Mouse (Mus musculus): ENCODE measurements around the gene Crybb1. TPM values are rescaled to one million over a fixed set of nuclear protein-coding genes. Genes with fewer than 3 reads are reported as not detected.

The Crybb1 gene
- polyA plus RNA-seq, 1 experiment, result 0.06 TPM

- Histone ChIP-seq H3K4me3 (ENCODE audit: insufficient read depth, poor library complexity, severe bottlenecking) (no peak overlapping the region), H3K27me3 (ENCODE audit: control insufficient read depth, insufficient read depth, insufficient read length) (no peaks in the 10 kb centered on the region), H3ac (ENCODE audit: control insufficient read depth, insufficient read length, low read depth) (no peak overlapping the region), H3K79me2 (ENCODE audit: control insufficient read depth, insufficient read depth) (peaks cover 100% of the 10 kb centered on the region), H3K36me3 (ENCODE audit: control insufficient read depth, insufficient read depth) (peaks cover 36% of the 10 kb centered on the region), H3K79me3 (ENCODE audit: low read depth) (peaks cover 95% of the 10 kb centered on the region)
- TF ChIP-seq CEBPB (IDR thresholded peaks at IDR 0.05; ENCODE audit: low read depth) (no peak), MAX (IDR thresholded peaks at IDR 0.05) (no peak), MYOG (IDR thresholded peaks at IDR 0.05; ENCODE audit: control insufficient read depth, extremely low read depth, insufficient read length) (no peak), MYOD1 (IDR thresholded peaks at IDR 0.05; ENCODE audit: control insufficient read depth, insufficient read length, low read depth) (no peak), CTCF (IDR thresholded peaks at IDR 0.05; ENCODE audit: control insufficient read depth, insufficient read depth, insufficient read length) (no peak), USF1 (IDR thresholded peaks at IDR 0.05; ENCODE audit: low read depth) (no peak), FOSL1 (IDR thresholded peaks at IDR 0.05; ENCODE audit: insufficient read depth, low read length, poor library complexity, severe bottlenecking) (no peak)
Observed at GRCm38 (mm10) chr5:112284203-112284582, 28.6 kb downstream of the Crybb1 start.

- TF ChIP-seq MAX (IDR thresholded peaks at IDR 0.05) (no peak), USF1 (IDR thresholded peaks at IDR 0.05; ENCODE audit: low read depth) (no peak), CTCF (IDR thresholded peaks at IDR 0.05; ENCODE audit: control insufficient read depth, insufficient read depth, insufficient read length) (no peak), FOSL1 (IDR thresholded peaks at IDR 0.05; ENCODE audit: insufficient read depth, low read length, poor library complexity, severe bottlenecking) (no peak), MYOD1 (IDR thresholded peaks at IDR 0.05; ENCODE audit: control insufficient read depth, insufficient read length, low read depth) (no peak), CEBPB (IDR thresholded peaks at IDR 0.05; ENCODE audit: low read depth) (no peak), MYOG (IDR thresholded peaks at IDR 0.05; ENCODE audit: control insufficient read depth, extremely low read depth, insufficient read length) (no peak)
- Histone ChIP-seq H3K79me2 (ENCODE audit: control insufficient read depth, insufficient read depth) (peaks cover 100% of the 10 kb centered on the region), H3K79me3 (ENCODE audit: low read depth) (peaks cover 99% of the 10 kb centered on the region), H3K4me3 (ENCODE audit: insufficient read depth, poor library complexity, severe bottlenecking) (no peak overlapping the region), H3K36me3 (ENCODE audit: control insufficient read depth, insufficient read depth) (peaks cover 38% of the 10 kb centered on the region), H3K27me3 (ENCODE audit: control insufficient read depth, insufficient read depth, insufficient read length) (no peaks in the 10 kb centered on the region), H3ac (ENCODE audit: control insufficient read depth, insufficient read length, low read depth) (no peak overlapping the region)
Observed at GRCm38 (mm10) chr5:112285548-112286085, 30.0 kb downstream of the Crybb1 start.

- Histone ChIP-seq H3ac (ENCODE audit: control insufficient read depth, insufficient read length, low read depth) (no peak overlapping the region), H3K79me3 (ENCODE audit: low read depth) (peaks cover 99% of the 10 kb centered on the region), H3K4me3 (ENCODE audit: insufficient read depth, poor library complexity, severe bottlenecking) (no peak overlapping the region), H3K79me2 (ENCODE audit: control insufficient read depth, insufficient read depth) (peaks cover 100% of the 10 kb centered on the region), H3K36me3 (ENCODE audit: control insufficient read depth, insufficient read depth) (peaks cover 39% of the 10 kb centered on the region), H3K27me3 (ENCODE audit: control insufficient read depth, insufficient read depth, insufficient read length) (no peaks in the 10 kb centered on the region)
- TF ChIP-seq CEBPB (IDR thresholded peaks at IDR 0.05; ENCODE audit: low read depth) (no peak), MYOG (IDR thresholded peaks at IDR 0.05; ENCODE audit: control insufficient read depth, extremely low read depth, insufficient read length) (no peak), USF1 (IDR thresholded peaks at IDR 0.05; ENCODE audit: low read depth) (no peak), MAX (IDR thresholded peaks at IDR 0.05) (no peak), MYOD1 (IDR thresholded peaks at IDR 0.05; ENCODE audit: control insufficient read depth, insufficient read length, low read depth) (no peak), CTCF (IDR thresholded peaks at IDR 0.05; ENCODE audit: control insufficient read depth, insufficient read depth, insufficient read length) (no peak), FOSL1 (IDR thresholded peaks at IDR 0.05; ENCODE audit: insufficient read depth, low read length, poor library complexity, severe bottlenecking) (no peak)
Observed at GRCm38 (mm10) chr5:112286608-112286983, 31.0 kb downstream of the Crybb1 start.

- peaks cover 99% of the 10 kb centered on the region for H3K79me3 ChIP-seq (ENCODE audit: low read depth)
- H3K79me2 ChIP-seq (ENCODE audit: control insufficient read depth, insufficient read depth), result peaks cover 100% of the 10 kb centered on the region
- H3ac ChIP-seq (ENCODE audit: control insufficient read depth, insufficient read length, low read depth), result no peak overlapping the region
- no peak overlapping the region for H3K4me3 ChIP-seq (ENCODE audit: insufficient read depth, poor library complexity, severe bottlenecking)
- peaks cover 44% of the 10 kb centered on the region for H3K36me3 ChIP-seq (ENCODE audit: control insufficient read depth, insufficient read depth)
- TF ChIP-seq FOSL1 (IDR thresholded peaks at IDR 0.05; ENCODE audit: insufficient read depth, low read length, poor library complexity, severe bottlenecking) (no peak), CTCF (IDR thresholded peaks at IDR 0.05; ENCODE audit: control insufficient read depth, insufficient read depth, insufficient read length) (no peak), MYOG (IDR thresholded peaks at IDR 0.05; ENCODE audit: control insufficient read depth, extremely low read depth, insufficient read length) (no peak), CEBPB (IDR thresholded peaks at IDR 0.05; ENCODE audit: low read depth) (no peak), MYOD1 (IDR thresholded peaks at IDR 0.05; ENCODE audit: control insufficient read depth, insufficient read length, low read depth) (no peak), USF1 (IDR thresholded peaks at IDR 0.05; ENCODE audit: low read depth) (no peak), MAX (IDR thresholded peaks at IDR 0.05) (no peak)
- H3K27me3 ChIP-seq (ENCODE audit: control insufficient read depth, insufficient read depth, insufficient read length), result no peaks in the 10 kb centered on the region
Observed at GRCm38 (mm10) chr5:112286984-112287641, 31.5 kb downstream of the Crybb1 start.

- H3ac ChIP-seq (ENCODE audit: control insufficient read depth, insufficient read length, low read depth), result no peak overlapping the region
- peaks cover 44% of the 10 kb centered on the region for H3K36me3 ChIP-seq (ENCODE audit: control insufficient read depth, insufficient read depth)
- TF ChIP-seq CTCF (IDR thresholded peaks at IDR 0.05; ENCODE audit: control insufficient read depth, insufficient read depth, insufficient read length) (no peak), USF1 (IDR thresholded peaks at IDR 0.05; ENCODE audit: low read depth) (no peak), MAX (IDR thresholded peaks at IDR 0.05) (no peak), CEBPB (IDR thresholded peaks at IDR 0.05; ENCODE audit: low read depth) (no peak), FOSL1 (IDR thresholded peaks at IDR 0.05; ENCODE audit: insufficient read depth, low read length, poor library complexity, severe bottlenecking) (no peak), MYOD1 (IDR thresholded peaks at IDR 0.05; ENCODE audit: control insufficient read depth, insufficient read length, low read depth) (peak; percentile 91)
- peaks cover 99% of the 10 kb centered on the region for H3K79me3 ChIP-seq (ENCODE audit: low read depth)
- H3K27me3 ChIP-seq (ENCODE audit: control insufficient read depth, insufficient read depth, insufficient read length), result no peaks in the 10 kb centered on the region
- H3K79me2 ChIP-seq (ENCODE audit: control insufficient read depth, insufficient read depth), result peaks cover 100% of the 10 kb centered on the region
- H3K4me3 ChIP-seq (ENCODE audit: insufficient read depth, poor library complexity, severe bottlenecking), result no peak overlapping the region
Observed at GRCm38 (mm10) chr5:112287652-112288051, 32.0 kb downstream of the Crybb1 start.

Data from C2C12 (cell line).